8 mouse cellular contexts compared by ENCODE assay signal in the genomic region with DNA sequence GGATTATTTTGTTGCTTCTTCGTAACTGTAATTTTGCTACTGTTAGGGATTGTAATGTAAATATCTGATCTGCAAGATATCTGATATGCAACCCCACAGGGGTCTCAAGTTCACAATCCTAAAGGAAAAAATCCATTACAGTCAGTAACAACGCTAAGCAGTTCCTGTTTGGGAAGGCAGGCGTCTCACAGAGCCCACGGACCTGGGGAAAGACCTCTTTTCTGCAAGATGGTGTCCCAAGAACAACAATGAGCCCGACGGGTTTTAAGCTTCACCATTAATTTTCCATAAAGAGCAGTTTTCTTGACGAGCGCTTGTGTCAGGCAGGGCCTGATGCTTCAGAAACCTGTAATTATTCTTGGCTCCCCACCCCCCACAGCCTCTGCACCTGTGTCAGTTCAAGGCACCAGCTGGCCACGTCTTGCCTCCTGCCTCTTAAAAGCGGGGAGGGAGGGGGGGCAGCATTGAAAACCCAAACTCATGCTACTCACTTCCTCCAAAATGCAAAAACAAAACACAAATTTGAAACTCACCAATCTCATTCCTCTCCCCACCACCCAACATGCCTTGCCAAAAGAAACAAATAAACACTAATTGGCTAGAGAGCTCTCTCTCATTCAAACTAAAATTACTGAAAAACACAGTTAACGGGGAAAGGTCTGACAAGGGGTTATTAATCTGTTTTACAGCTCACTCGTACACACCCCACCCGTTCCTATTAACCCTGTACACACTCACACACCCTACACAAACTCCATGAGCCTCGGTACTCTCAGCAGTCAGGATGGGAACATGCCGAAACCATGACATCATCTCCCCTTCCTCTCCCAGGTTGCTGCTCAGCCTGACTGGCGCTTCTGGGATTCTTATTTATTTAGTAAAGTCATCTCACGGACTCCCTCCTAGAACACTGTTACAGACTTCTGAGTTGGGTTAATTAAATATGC. TPM values are rescaled to one million over a fixed set of nuclear protein-coding genes. Genes with fewer than 3 reads are reported as not detected.
A peak's percentile ranks its signal among the peaks of the same experiment; 100 is the strongest.
DNase-seq lines count a peak whose midpoint lies in the region; ATAC-seq and TF ChIP-seq lines count a peak whose summit lies in the region.

No protein-coding gene starts in this region.

- peak; percentile 12 for DNase-seq in right cerebral cortex, postnatal 14 days
- DNase-seq in right cerebral cortex, postnatal 36 days (ENCODE audit: low spot score in 2 of 2): no peak
- peak; percentile 91 to 95 for DNase-seq in cerebellum, postnatal 25 days
- no peak for DNase-seq in heart, embryonic 10.5 days (ENCODE audit: low spot score)
- DNase-seq in kidney, adult 18-20 months: peak; percentile 43
- DNase-seq in c-Kit-positive CD71-positive TER-119-positive erythroid progenitor cells, embryonic 14.5 days (ENCODE audit: low spot score): no peak

- 44% methylated on average over 17 of the region's 17 CpGs for WGBS in heart, embryonic 10.5 days
- 15% methylated on average over 17 of the region's 17 CpGs for WGBS in lung, embryonic 16.5 days
- WGBS in small intestine, adult 2 months: 39% methylated on average over 17 of the region's 17 CpGs

- H3K4me1 ChIP-seq in heart, embryonic 10.5 days: peaks cover 26% of the 10 kb centered on the region
- peaks cover 24% of the 10 kb centered on the region for H3K4me1 ChIP-seq in lung, embryonic 16.5 days (replicated peaks; ENCODE audit: control insufficient read depth, insufficient read depth, low read length)
- H3K4me1 ChIP-seq in small intestine, adult 2 months (ENCODE audit: control insufficient read depth, insufficient read depth, insufficient read length, low read length): peaks cover 12% of the 10 kb centered on the region

- TF ChIP-seq CTCF in small intestine, adult 2 months (IDR thresholded peaks at IDR 0.05; ENCODE audit: extremely low read depth, insufficient read length, insufficient replicate concordance, low read depth, low read length): no peak

- no peaks in the 10 kb centered on the region for H3K27me3 ChIP-seq in heart, embryonic 10.5 days (ENCODE audit: insufficient read depth, poor library complexity, severe bottlenecking)
- no peaks in the 10 kb centered on the region for H3K27me3 ChIP-seq in lung, embryonic 16.5 days (ENCODE audit: control insufficient read depth, insufficient read depth, low read depth, low read length)
- H3K27me3 ChIP-seq in small intestine, adult 2 months (ENCODE audit: control insufficient read depth, insufficient read depth, low read length): no peaks in the 10 kb centered on the region

- peak; percentile 92 for ATAC-seq in lung, embryonic 16.5 days (ENCODE audit: low read depth)

- no peaks in the 10 kb centered on the region for H3K9me3 ChIP-seq in heart, embryonic 10.5 days
- no peaks in the 10 kb centered on the region for H3K9me3 ChIP-seq in lung, embryonic 16.5 days (ENCODE audit: control insufficient read depth, low read length)

- peak overlapping the region; percentile 44 for H3K4me2 ChIP-seq in lung, embryonic 16.5 days (ENCODE audit: low read depth, low read length)

- H3K27ac ChIP-seq in heart, embryonic 10.5 days: peak overlapping the region; percentile 29; the same call in 1 of the 2 replicates
- peak overlapping the region; percentile 45 for H3K27ac ChIP-seq in lung, embryonic 16.5 days (ENCODE audit: low read length)
- peak overlapping the region; percentile 33 for H3K27ac ChIP-seq in small intestine, adult 2 months (ENCODE audit: insufficient read depth, low read depth, low read length)

- H3K9ac ChIP-seq in lung, embryonic 16.5 days (ENCODE audit: low read length): peak overlapping the region; percentile 18; the same call in 1 of the 2 replicates

- no peak for TF ChIP-seq POLR2A in small intestine, adult 2 months (IDR thresholded peaks at IDR 0.05; ENCODE audit: low read depth, low read length)

- no peaks in the 10 kb centered on the region for H3K36me3 ChIP-seq in heart, embryonic 10.5 days
- H3K36me3 ChIP-seq in lung, embryonic 16.5 days (ENCODE audit: control insufficient read depth, insufficient read depth, low read length): no peaks in the 10 kb centered on the region
- H3K36me3 ChIP-seq in small intestine, adult 2 months (ENCODE audit: control insufficient read depth, insufficient read depth, low read length): no peaks in the 10 kb centered on the region

- no peak overlapping the region for H3K4me3 ChIP-seq in heart, embryonic 10.5 days
- peak overlapping the region; percentile 23 for H3K4me3 ChIP-seq in lung, embryonic 16.5 days (ENCODE audit: low read length)
- no peak overlapping the region for H3K4me3 ChIP-seq in small intestine, adult 2 months (ENCODE audit: low read depth, low read length)

RNA-seq across cellular contexts. Expression of a gene that starts 34.2 kb away (rescaled TPM):
- 15.1 and 15.8 TPM in 2 replicates for polyA plus RNA-seq in heart, embryonic 10.5 days (2016; fragmentation: Nextera tagmentation; extraction: Ambion mirVana)
- 25.6 and 25.8 TPM in 2 replicates for polyA plus RNA-seq in lung, embryonic 16.5 days (2015; fragmentation: Nextera tagmentation; extraction: Ambion mirVana)
- polyA plus RNA-seq in small intestine, adult 2 months (2012; rRNA removed): 4.0 and 4.1 TPM in 2 replicates

Comparison
In these comparisons a context has a peak if more than half of its experiments do, and no peak if none do; other contexts are left out.
1. DNase-seq: peak in right cerebral cortex, postnatal 14 days (single experiment), cerebellum, postnatal 25 days (2 of 2) and kidney, adult 18-20 months (single experiment); none in right cerebral cortex, postnatal 36 days (0 of 2), heart, embryonic 10.5 days (single experiment) and c-Kit-positive CD71-positive TER-119-positive erythroid progenitor cells, embryonic 14.5 days (single experiment).
2. Peak in every context shown above with its lines, with median percentiles within 50 percentile points of each other: H3K27ac ChIP-seq.